8 mouse cellular contexts compared by ENCODE assay signal in the genomic region with DNA sequence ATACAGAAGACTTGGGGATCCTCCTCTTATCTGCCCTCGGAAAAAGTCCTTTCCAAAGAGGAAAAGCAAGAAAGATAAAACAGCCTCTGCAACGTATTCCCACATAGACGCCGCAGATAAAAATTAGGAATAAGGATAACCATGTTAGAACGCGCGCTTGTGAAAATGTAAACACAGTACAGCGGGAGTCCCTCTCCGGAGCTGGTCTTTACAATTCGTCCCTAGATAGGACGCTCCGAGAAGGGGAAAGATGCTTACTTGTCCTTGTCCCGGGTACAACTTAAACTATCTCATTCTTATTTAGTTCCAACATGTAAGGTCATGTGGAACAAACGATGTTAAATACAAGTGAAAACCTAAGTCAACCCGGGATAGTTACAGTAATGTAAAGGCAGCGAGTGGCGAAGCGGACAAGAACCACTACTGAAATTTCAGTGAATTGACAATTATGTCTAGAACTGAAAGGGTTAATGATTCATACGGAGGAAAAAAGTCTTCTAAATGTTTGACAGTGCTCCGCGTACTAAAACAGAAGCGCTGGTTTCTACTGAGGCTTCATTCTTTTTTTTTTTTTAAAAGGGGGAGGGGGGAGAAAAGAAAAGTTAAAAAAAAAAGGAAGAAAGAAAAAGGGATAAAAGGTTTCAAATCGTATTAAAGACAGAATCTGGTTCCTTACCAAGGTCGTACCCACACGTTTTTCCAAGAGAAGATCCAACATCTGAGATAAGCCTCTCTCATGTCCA.
DNase-seq lines count a peak whose midpoint lies in the region; ATAC-seq and TF ChIP-seq lines count a peak whose summit lies in the region.

No protein-coding gene starts in this region.

- no peak for TF ChIP-seq POLR2A in kidney, adult 2 months (IDR thresholded peaks at IDR 0.05; ENCODE audit: low read depth, low read length)

- H3K9me3 ChIP-seq in heart, postnatal 0 days (replicated peaks; ENCODE audit: control insufficient read depth, low read length): no peaks in the 10 kb centered on the region
- no peaks in the 10 kb centered on the region for H3K9me3 ChIP-seq in midbrain, embryonic 11.5 days (ENCODE audit: control insufficient read depth, low read length)

- H3K9ac ChIP-seq in heart, postnatal 0 days (replicated peaks; ENCODE audit: low read depth, low read length): peak overlapping the region; percentile 51; the same call in 1 of the 2 replicates
- no peak overlapping the region for H3K9ac ChIP-seq in midbrain, embryonic 11.5 days (ENCODE audit: low read length)

- H3K4me3 ChIP-seq in kidney, adult 2 months (ENCODE audit: insufficient read depth, low read depth, low read length): peak overlapping the region; percentile 72
- peak overlapping the region; percentile 69 for H3K4me3 ChIP-seq in heart, postnatal 0 days (ENCODE audit: low read depth, low read length)
- peak overlapping the region; percentile 50 for H3K4me3 ChIP-seq in midbrain, embryonic 11.5 days (ENCODE audit: low read depth, low read length)

- H3K27me3 ChIP-seq in kidney, adult 2 months (replicated peaks; ENCODE audit: control insufficient read depth, insufficient read depth, low read length): peaks cover 8% of the 10 kb centered on the region
- H3K27me3 ChIP-seq in heart, postnatal 0 days (ENCODE audit: control insufficient read depth, insufficient read depth, low read length): peaks cover 22% of the 10 kb centered on the region
- peaks cover 24% of the 10 kb centered on the region for H3K27me3 ChIP-seq in midbrain, embryonic 11.5 days (ENCODE audit: control insufficient read depth, insufficient read depth, low read length)

- no peak for TF ChIP-seq CTCF in kidney, adult 2 months (conservative IDR thresholded peaks at IDR 0.05; ENCODE audit: insufficient read depth, insufficient read length, low read depth, low read length)
- no peak for TF ChIP-seq CTCF in heart, postnatal 0 days (IDR thresholded peaks at IDR 0.05; ENCODE audit: low read depth)

- DNase-seq in kidney, adult 2 months: peak; percentile 23
- no peak for DNase-seq in kidney, postnatal 10 days
- DNase-seq in Muller cell, postnatal 12 days (ENCODE audit: inconsistent ontology term): peak; percentile 30
- no peak for DNase-seq in heart, postnatal 0 days (ENCODE audit: low spot score)
- peak; percentile 93 for DNase-seq in midbrain, embryonic 11.5 days (ENCODE audit: low spot score, missing footprints)
- DNase-seq in adrenal gland, adult 8-10 months: no peak
- no peak for DNase-seq in frontal cortex, adult 2 months (ENCODE audit: extremely low spot score in 1 of 2, low spot score in 1 of 2)
- DNase-seq in urinary bladder, postnatal 25 days (ENCODE audit: low spot score): no peak

- 2% methylated on average over 25 of the region's 25 CpGs for WGBS in kidney, adult 2 months
- under 1% methylated on average over 25 of the region's 25 CpGs for WGBS in heart, postnatal 0 days
- under 1% methylated on average over 25 of the region's 25 CpGs for WGBS in midbrain, embryonic 11.5 days

- H3K4me1 ChIP-seq in kidney, adult 2 months (ENCODE audit: control insufficient read depth, insufficient read depth, low read length): no peaks in the 10 kb centered on the region; the same call in 1 of the 2 replicates
- peaks cover 11% of the 10 kb centered on the region; the same call in 1 of the 2 replicates for H3K4me1 ChIP-seq in heart, postnatal 0 days (ENCODE audit: control insufficient read depth, insufficient read depth)
- peaks cover 10% of the 10 kb centered on the region; the same call in 1 of the 2 replicates for H3K4me1 ChIP-seq in midbrain, embryonic 11.5 days (ENCODE audit: control insufficient read depth, insufficient read depth, low read length)

- H3K36me3 ChIP-seq in kidney, adult 2 months (ENCODE audit: control insufficient read depth, insufficient read depth, low read length): no peaks in the 10 kb centered on the region
- no peaks in the 10 kb centered on the region for H3K36me3 ChIP-seq in heart, postnatal 0 days (replicated peaks; ENCODE audit: control insufficient read depth, insufficient read depth, low read length)
- no peaks in the 10 kb centered on the region for H3K36me3 ChIP-seq in midbrain, embryonic 11.5 days (ENCODE audit: control insufficient read depth, insufficient read depth, low read length)

- H3K27ac ChIP-seq in kidney, adult 2 months (ENCODE audit: insufficient read depth, low read depth, low read length): peak overlapping the region; percentile 21; the same call in 1 of the 2 replicates
- peak overlapping the region; percentile 56; the same call in 1 of the 2 replicates for H3K27ac ChIP-seq in heart, postnatal 0 days (ENCODE audit: low read depth)
- no peak overlapping the region for H3K27ac ChIP-seq in midbrain, embryonic 11.5 days (ENCODE audit: low read depth, low read length)

- peak overlapping the region; percentile 97 for H3K4me2 ChIP-seq in heart, postnatal 0 days (ENCODE audit: low read depth, low read length)
- H3K4me2 ChIP-seq in midbrain, embryonic 11.5 days: peak overlapping the region; percentile 92

- TF ChIP-seq EP300 in heart, postnatal 0 days (IDR thresholded peaks at IDR 0.05; ENCODE audit: low read depth): no peak

- ATAC-seq in heart, postnatal 0 days (ENCODE audit: insufficient read depth, low read depth): no peak
- no peak for ATAC-seq in midbrain, embryonic 11.5 days (ENCODE audit: low FRiP score)

Comparison
In these comparisons a context has a peak if more than half of its experiments do, and no peak if none do; other contexts are left out.
1. DNase-seq: peak in kidney, adult 2 months (single experiment), Muller cell, postnatal 12 days (single experiment) and midbrain, embryonic 11.5 days (single experiment); none in kidney, postnatal 10 days (single experiment), heart, postnatal 0 days (single experiment), adrenal gland, adult 8-10 months (single experiment), frontal cortex, adult 2 months (0 of 2) and urinary bladder, postnatal 25 days (single experiment).
2. Peak in every context shown above with its lines, with median percentiles within 50 percentile points of each other: H3K4me3 ChIP-seq.